Mouse (Mus musculus) heart, adult 18-20 months (tissue): Measurements from ENCODE around the gene Gm2007. TPM values are rescaled to one million over a fixed set of nuclear protein-coding genes. Genes with fewer than 3 reads are reported as not detected.
"Not testable (repeated sequence)": the region's sequence is repeated elsewhere in the genome, so short reads cannot be mapped to it uniquely, and the experiment has no call there.

ENCODE experiments used
- DNase-seq, 2 experiments: peaks; one replicate each; pipeline ENCODE4 v3.0.0; 2021 to 2022; ENCODE audit warnings: mixed read lengths in 1 of 2
- long read RNA-seq, 2 experiments: library from polyadenylated mRNA; stranded (forward); transcript quantifications; one replicate each; pipeline ENCODE4 v2.0.0; 2021
- total RNA-seq, 2 experiments: library from RNA; stranded (reverse); gene quantifications; 2 replicates each; pipeline ENCODE4 v1.2.3; 2021

Gene Gm2007
- total RNA-seq: not detected
- long read RNA-seq, experiment 1, partial matches to known transcripts: 0 of 3 reads
- long read RNA-seq, experiment 1, other reads (novel, unspliced or antisense): 3 of 3 reads
- long read RNA-seq, experiment 2: 0 reads

DNA sequence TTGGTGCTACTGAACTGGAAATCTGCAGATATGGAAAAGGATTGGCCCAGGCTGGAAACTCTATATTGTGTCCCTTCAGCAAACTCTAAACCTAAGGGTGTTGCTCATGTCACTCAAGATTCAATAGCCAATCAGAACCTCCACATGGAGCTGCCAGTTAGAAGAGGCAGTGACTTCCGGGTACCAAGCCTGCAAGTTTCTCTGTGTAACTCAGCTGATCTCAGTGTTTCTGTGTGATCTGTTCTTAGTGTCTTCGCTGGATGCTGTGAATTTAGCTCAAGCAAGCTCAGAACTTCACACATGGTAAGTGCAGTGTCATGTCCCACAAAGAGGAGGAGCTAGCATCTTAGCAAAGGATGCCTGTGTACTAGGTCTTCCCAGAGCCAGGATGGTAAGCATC lies at the start of gene Gm2007:
TSS of gene Gm2007 (plus strand) at position 301 of the 400 bp plus-strand sequence.
- DNase-seq: not testable (repeated sequence)

DNA sequence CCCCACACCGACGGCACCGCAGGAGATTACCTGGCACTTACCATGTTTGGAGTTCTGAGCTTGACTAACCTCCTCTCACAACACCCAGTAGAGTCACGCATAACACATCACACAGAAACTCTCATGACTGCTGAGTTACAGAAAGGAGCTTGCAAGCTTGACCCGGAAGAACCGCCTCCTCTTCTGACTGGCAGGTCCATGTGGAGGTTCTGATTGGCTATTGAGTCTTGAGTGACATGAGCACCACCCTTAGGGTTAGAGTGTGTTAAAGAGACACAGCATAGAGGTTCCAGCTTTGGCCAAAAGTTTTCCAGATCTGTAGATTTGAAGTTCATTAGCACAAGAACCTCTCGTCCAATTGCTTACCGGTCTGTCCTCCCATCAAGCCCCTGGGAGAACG lies 37.8 kb upstream of the Gm2007 start, which contains the start of gene Zfp969:
TSS of gene Zfp969 (minus strand) at position 101 of the 400 bp plus-strand sequence.
- not testable (repeated sequence) for DNase-seq

DNA sequence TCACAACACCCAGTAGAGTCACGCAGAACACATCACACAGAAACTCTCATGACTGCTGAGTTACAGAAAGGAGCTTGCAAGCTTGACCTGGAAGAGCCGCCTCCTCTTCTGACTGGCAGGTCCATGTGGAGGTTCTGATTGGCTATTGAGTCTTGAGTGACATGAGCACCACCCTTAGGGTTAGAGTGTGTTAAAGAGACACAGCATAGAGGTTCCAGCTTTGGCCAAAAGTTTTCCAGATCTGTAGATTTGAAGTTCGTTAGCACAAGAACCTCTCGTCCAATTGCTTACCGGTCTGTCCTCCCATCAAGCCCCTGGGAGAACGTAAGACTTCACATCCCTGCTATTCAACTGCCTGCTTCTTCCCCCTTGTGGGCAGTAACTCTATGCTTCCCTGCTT lies 59.7 kb downstream of the Gm2007 start, which contains the start of gene Gm14288:
TSS of gene Gm14288 (minus strand) at position 101 of the 400 bp plus-strand sequence.
- not testable (repeated sequence) for DNase-seq

Other genes starting within 250 kb of the Gm2007 start
- gene Gm11007, start 97.6 kb upstream of the Gm2007 start, total RNA-seq: not detected
- 10 to 100 TPM; 42.0 to 78.2 TPM for gene Zfp969, start 37.9 kb upstream of the Gm2007 start, total RNA-seq
- gene Gm14288, start 59.6 kb downstream of the Gm2007 start, total RNA-seq: 10 to 100 TPM; 17.2 to 22.5 TPM
- 10 to 100 TPM; 16.2 to 17.0 TPM for gene Gm6710, start 127.7 kb downstream of the Gm2007 start, total RNA-seq
- gene Zfp966, start 189.6 kb downstream of the Gm2007 start, total RNA-seq: 10 to 100 TPM; 10.6 to 12.5 TPM
- gene Gm2026, start 223.8 kb downstream of the Gm2007 start, total RNA-seq: 10 to 100 TPM; 17.7 to 19.7 TPM